Mouse (Mus musculus): Measurements from ENCODE around the gene Mast4. TPM values are rescaled to one million over a fixed set of nuclear protein-coding genes. Genes with fewer than 3 reads are reported as not detected.
A peak's percentile ranks its signal among the peaks of the same experiment; 100 is the strongest.
"Not testable (repeated sequence)": the region's sequence is repeated elsewhere in the genome, so short reads cannot be mapped to it uniquely, and the experiment has no call there.

Mast4 gene
- total RNA-seq, 1 experiment from 2014 or later: 18.8 TPM

DNA sequence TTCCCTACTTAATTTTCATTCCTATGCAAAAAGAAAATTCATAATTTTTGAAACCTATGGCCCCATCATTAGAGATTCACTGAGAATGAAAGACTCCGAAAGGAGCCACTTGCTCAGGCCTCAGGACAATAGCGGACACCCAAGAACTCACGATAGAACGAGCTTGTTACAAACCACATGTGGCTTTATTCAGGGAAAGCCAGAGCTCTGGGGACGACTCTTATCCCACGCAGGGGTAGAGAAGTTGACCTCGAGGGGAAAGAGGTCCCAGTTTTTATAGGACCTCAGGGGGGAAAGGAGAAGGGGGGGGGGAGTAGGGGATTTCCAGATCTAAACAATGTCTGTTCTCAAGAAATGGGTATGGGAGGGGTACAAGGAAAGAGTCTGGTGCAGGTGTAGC is 605.3 kb downstream of the Mast4 start:
- not testable (repeated sequence) for ATAC-seq (replicated peaks in 1 of 2; ENCODE audit: insufficient read depth in 1 of 2, low FRiP score in 2 of 2, low TSS enrichment in 1 of 2, low read depth in 1 of 2, poor library complexity in 2 of 2, severe bottlenecking in 2 of 2)

DNA sequence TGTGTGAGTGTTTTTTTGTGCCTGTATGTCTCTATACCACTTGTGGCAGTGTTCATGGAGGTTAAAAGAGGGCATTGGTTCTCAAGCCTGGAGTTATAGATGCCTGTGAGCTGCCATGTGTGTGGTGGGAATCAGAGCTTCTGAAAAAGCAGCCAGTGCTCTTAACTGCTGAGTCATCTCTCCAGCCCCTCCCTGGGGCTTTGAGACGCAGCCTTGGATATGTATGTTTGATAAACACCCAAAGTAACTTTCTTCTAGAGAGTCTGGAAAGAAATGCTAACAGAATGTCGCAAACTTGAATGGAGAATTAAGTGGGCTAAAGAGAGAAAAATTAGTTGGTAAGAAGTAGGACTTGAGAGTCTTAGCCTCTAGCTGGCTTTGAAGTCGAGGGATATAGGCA is 606.3 kb downstream of the Mast4 start:
- ATAC-seq (replicated peaks in 1 of 2; ENCODE audit: insufficient read depth in 1 of 2, low FRiP score in 2 of 2, low TSS enrichment in 1 of 2, low read depth in 1 of 2, poor library complexity in 2 of 2, severe bottlenecking in 2 of 2): no peak

DNA sequence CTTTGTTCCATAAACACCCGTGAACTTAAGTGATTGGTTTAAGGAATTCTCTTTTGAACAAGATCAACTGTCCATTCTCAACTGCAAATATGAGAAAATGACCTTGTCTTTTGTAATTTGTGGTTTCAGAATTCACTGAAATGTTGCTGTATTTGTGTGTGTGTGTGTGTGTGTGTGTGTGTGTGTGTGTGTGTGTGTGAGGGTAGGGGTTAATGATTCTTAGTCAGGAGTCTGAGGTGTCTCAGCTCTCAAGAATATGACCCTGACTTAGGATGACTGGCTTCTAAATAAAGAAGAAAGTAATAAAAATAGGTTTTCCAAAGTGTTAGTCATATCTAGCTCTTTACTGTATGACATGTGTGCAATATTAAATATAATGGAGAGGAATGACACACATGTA is 607.4 kb downstream of the Mast4 start:
- ATAC-seq (replicated peaks in 1 of 2; ENCODE audit: insufficient read depth in 1 of 2, low FRiP score in 2 of 2, low TSS enrichment in 1 of 2, low read depth in 1 of 2, poor library complexity in 2 of 2, severe bottlenecking in 2 of 2): no peak

DNA sequence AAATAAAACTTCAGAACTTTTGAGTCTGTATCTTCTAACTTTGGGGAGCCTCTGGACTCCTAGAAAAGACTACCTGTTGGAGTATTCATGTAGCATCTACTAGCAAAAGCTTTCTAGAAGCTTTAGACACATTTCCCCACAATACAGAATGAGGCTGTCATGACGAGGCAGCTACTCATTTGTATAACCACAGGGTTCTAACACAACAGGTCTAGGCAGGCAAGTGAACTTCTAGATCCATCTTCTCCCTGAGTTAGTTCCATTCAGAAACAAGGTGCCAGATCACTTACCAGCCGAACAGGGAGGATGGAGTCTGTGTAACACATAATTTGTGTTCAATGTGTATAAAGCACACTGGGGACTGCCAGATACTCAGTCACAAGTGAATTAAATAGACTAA is 608.4 kb downstream of the Mast4 start:
- no peak for ATAC-seq (replicated peaks in 1 of 2; ENCODE audit: insufficient read depth in 1 of 2, low FRiP score in 2 of 2, low TSS enrichment in 1 of 2, low read depth in 1 of 2, poor library complexity in 2 of 2, severe bottlenecking in 2 of 2)

DNA sequence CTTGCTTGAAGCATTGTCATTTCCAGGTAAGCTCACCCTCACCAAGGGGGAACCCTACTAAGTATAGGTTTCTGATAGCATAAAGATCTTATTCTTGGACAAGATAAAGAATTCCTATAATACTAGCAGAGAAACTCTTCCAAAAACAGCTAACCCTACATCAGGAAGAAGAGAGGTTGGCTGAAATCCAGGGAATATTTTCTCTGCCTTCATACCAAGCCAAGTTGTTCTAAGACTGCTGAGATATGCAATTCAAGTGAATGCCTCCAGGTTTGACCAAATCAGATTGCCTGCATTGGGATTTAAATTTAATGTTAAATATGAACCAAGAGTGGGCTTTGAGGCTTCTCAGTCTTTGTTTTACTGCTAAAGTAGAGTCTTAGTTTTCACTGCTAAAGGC is 608.9 kb downstream of the Mast4 start:
- ATAC-seq (replicated peaks in 1 of 2; ENCODE audit: insufficient read depth in 1 of 2, low FRiP score in 2 of 2, low TSS enrichment in 1 of 2, low read depth in 1 of 2, poor library complexity in 2 of 2, severe bottlenecking in 2 of 2): no peak

DNA sequence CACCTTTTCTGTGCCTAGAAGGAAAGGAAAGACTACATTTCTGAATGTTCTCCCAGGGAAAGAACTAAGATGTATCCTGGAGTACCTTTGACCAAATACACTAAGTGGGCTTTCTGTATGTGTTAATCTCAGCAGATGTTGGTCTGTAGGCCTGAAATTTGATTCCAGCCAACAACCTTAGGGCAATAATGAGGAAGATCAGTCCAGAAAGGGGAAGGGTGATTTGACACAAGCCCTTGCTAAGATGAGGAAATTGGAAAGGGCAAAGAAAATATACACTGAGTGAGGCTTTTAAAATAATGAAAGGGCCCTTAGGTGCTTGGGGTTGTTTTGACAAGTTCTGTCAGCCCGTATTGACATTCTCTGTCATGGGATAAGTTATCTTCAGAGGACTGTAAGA is 617.3 kb downstream of the Mast4 start:
- ATAC-seq (replicated peaks in 1 of 2; ENCODE audit: insufficient read depth in 1 of 2, low FRiP score in 2 of 2, low TSS enrichment in 1 of 2, low read depth in 1 of 2, poor library complexity in 2 of 2, severe bottlenecking in 2 of 2): no peak; a peak in 1 of 4 replicates

DNA sequence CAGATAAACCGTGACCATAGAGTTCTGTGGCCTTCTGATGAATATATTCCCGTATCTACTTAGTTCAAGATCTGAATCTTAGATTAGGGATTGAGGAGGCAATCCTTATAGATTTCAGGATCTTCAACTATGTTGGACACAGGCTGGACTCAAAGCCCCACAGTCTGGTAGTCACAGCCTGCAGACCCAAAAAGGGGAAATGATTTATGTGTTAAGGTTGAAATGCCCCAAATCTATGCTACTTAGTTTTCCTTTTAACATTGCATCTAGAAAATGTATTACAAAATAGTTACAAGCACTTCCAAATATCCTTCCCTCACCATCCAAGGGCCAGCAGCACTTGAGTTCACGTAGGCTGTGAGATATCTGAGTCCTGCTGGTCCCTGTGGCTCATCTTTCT is 633.6 kb downstream of the Mast4 start:
- 0 out of 4 replicates have a peak, but pooled peaks of 1 of the 2 experiments have one; percentile 18 for ATAC-seq (replicated peaks in 1 of 2; ENCODE audit: insufficient read depth in 1 of 2, low FRiP score in 2 of 2, low TSS enrichment in 1 of 2, low read depth in 1 of 2, poor library complexity in 2 of 2, severe bottlenecking in 2 of 2)

DNA sequence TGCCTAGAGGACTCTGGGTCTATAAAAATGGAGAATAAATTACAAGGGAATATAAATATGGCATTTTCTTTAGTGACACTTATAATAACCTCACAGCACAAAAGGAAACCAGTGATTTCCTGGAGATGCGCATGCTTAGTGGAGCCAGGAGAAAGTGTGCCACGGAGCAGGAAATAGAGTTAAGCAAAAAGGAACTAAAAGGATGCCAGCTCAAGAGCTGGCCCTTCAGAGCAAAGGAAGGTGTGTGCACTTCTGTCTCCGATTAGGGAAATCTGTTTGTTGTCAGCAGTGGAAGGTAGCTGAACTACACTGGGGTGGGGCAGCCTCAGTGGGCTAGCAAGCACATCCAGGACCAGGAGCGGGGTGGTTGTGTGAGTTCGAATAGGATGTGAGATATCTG is 634.1 kb downstream of the Mast4 start:
- peak; percentile 47 to 72 for ATAC-seq (replicated peaks in 1 of 2; ENCODE audit: insufficient read depth in 1 of 2, low FRiP score in 2 of 2, low TSS enrichment in 1 of 2, low read depth in 1 of 2, poor library complexity in 2 of 2, severe bottlenecking in 2 of 2)

DNA sequence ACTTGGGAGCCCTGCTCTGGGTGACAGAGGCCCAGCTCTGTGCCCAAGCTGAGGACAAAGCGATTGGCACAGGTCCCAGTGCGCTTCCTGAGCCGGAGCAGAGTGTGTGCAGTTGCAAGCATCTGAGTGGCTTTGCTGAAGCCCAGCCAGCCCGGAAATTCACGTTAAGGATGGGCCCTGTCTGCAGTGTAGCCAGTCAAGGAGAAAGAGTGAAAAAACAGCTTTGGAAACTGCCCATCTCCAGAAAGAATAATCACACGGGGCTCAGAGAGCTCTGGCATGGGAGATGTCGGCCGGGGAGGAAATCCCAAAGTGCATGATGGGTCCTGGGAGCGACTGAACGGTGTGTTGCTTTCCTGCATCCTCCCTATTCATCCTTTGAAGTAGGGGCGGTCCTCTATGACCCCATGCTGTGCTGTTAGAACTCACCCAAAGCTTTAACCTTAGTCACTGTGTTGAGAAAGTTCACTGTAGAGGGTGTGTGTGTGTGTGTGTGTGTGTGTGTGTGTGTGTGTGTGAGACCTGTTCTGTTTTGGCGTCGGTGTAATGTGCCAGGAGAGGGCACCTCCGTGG is 635.5 kb downstream of the Mast4 start:
- peak; percentile 47 to 54; a peak in 3 of 4 replicates for ATAC-seq (replicated peaks in 1 of 2; ENCODE audit: insufficient read depth in 1 of 2, low FRiP score in 2 of 2, low TSS enrichment in 1 of 2, low read depth in 1 of 2, poor library complexity in 2 of 2, severe bottlenecking in 2 of 2)

DNA sequence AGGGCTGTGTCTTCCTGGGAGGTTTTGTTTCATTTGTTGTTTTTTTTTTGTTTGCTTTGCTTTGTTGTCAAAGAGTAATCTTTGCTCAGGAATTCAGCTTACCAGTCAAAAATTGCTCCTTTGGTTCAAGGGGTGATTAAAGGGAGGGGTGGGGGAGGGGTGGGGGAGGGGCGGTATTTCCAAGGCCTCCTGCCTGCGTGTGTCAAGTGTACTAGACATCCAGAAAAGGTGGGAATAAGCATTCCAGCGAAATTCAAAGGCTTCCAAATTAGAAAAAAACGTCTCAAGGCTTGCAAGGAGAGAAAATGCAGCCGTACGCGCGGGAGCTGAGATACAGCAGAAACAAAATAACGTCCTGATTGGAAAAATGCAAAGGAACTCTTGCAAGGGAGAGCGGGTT is 636.0 kb downstream of the Mast4 start:
- ATAC-seq (replicated peaks in 1 of 2; ENCODE audit: insufficient read depth in 1 of 2, low FRiP score in 2 of 2, low TSS enrichment in 1 of 2, low read depth in 1 of 2, poor library complexity in 2 of 2, severe bottlenecking in 2 of 2): no peak

DNA sequence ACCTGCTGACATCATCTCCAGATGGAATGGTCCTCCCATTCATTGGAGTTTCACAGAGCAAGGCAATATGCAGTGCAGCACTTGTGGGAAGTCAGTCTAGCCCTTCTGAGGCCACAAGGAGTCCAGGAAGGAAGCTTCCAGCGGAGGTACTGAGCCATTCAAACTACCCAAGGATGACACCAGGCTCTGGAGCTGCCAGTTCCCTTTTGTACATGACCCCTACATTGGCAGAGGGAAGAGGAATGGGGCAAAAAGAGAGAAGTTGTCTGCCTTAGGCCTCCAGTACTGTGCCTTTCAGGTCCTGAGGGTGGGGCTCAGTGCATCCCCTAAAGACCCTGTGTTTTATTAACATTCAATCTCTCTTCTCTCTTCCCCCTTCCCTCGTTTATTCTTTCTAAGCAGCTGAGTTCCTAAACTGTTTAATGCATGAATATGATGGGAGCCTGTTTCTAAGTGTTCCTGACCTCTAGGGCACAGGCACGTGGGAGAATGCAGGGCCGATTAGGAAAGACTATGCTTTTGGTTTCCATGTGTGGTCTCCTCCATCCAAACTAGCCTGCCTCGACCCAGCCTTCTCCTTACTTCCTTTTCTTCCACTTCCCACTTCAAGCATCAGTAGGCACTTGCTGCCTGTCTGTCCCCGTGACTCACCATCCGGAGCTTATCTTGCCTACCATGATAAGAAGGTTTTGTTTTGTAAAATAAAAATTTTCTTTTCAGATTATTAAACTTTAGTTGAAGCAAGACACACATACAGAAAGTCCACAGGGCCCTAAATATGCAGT is 639.0 kb downstream of the Mast4 start:
- ATAC-seq (replicated peaks in 1 of 2; ENCODE audit: insufficient read depth in 1 of 2, low FRiP score in 2 of 2, low TSS enrichment in 1 of 2, low read depth in 1 of 2, poor library complexity in 2 of 2, severe bottlenecking in 2 of 2): peak; percentile 24 to 50; a peak in 2 of 4 replicates

DNA sequence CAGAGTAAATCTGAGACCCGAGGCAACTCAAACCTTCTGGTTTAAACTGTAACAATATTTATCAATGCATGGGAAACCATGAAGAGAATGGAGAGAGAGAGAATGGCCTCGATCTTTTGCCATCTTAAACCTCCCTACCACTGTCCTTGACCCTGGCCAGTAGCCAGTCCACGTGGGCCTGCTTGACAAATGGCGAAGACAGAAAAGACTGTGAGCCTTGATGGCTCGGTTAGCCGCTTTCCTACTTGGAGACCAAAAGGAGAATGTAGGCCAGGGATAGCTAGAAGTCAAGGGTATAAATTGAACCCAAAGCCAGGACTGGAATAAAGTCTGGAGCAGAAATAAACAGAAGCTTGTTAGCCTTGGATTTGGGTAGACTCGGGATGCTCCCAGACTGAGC is 640.1 kb downstream of the Mast4 start:
- ATAC-seq (replicated peaks in 1 of 2; ENCODE audit: insufficient read depth in 1 of 2, low FRiP score in 2 of 2, low TSS enrichment in 1 of 2, low read depth in 1 of 2, poor library complexity in 2 of 2, severe bottlenecking in 2 of 2): no peak

DNA sequence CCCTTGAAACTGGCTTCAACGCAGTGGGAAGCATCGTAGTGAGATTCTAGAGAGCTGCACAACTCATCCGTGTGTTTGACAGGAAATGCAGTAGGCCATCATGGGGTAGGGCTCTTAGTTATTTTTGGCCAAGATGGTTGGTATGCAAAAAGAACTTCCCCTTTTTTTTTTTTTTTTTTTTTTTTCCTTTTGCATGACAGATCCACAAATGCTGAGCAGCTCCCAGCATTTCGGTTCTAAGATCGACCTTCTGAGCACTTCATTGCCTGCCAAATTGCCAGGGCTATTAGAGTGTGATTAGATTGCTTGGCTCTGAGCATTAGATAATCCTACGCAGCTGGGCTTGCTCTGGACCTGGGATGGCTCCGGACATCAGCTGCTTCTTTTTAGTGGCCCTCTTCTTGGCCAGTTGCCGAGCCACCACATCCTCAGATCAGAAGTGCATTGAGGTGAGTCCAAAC is 640.9 kb downstream of the Mast4 start, which contains the start of gene Cd180:
Gene Cd180 (plus strand): TSS at position 218 of the 461 bp plus-strand sequence.
- peak; percentile 51 to 63 for ATAC-seq (replicated peaks in 1 of 2; ENCODE audit: insufficient read depth in 1 of 2, low FRiP score in 2 of 2, low TSS enrichment in 1 of 2, low read depth in 1 of 2, poor library complexity in 2 of 2, severe bottlenecking in 2 of 2)

DNA sequence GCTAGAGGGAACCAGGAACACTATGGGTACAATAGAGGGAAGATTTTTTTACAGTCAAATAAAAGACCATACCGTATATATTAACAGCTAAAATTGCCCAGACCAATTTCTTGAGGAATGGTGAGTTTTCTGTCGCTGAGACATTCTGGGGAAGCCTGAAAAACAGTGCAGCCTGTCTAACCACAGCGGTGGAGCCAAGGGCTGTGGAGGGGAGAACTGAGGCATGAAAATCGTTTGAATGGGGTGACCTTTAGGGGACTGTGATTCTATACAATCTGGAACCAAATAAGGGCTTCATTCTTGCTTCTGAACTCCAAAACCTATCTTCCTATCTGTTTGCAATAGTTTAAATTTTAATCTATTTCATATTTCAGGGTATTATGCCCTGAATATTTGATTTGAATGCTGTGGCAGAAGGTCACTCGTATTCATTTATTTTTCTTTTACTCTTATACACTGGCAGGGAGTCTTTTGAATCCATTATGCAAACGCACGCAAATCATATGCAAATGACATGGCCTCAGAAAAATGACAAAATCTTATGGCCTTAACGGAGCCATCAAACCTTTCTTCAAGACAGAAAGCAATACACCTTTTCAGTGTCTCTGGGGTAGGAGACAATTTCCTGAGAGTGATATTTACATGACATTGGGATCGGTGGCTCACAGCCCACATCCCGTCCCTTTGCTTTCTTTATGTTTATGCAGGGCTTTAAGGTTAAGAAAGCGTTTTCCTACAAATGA is 642.7 kb downstream of the Mast4 start:
- ATAC-seq (replicated peaks in 1 of 2; ENCODE audit: insufficient read depth in 1 of 2, low FRiP score in 2 of 2, low TSS enrichment in 1 of 2, low read depth in 1 of 2, poor library complexity in 2 of 2, severe bottlenecking in 2 of 2): no peak

DNA sequence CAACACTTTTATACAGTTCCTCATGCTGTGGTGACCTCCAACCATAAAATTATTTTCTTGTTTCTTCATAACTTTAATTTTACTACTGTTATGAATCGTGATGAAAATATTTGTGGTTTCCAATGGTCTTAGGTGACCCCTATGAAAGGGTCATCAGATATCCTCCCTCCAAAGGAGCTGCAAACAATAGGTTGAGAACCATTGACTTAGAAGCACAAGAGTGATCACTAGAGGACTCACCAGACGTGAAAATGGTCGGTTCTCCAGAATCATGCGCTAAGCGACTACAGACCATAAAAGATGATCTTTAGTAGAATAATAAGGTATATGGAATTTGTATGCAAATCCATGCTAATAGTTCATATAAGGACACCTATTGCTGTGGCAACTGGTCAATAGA is 644.1 kb downstream of the Mast4 start:
- no peak for ATAC-seq (replicated peaks in 1 of 2; ENCODE audit: insufficient read depth in 1 of 2, low FRiP score in 2 of 2, low TSS enrichment in 1 of 2, low read depth in 1 of 2, poor library complexity in 2 of 2, severe bottlenecking in 2 of 2)

DNA sequence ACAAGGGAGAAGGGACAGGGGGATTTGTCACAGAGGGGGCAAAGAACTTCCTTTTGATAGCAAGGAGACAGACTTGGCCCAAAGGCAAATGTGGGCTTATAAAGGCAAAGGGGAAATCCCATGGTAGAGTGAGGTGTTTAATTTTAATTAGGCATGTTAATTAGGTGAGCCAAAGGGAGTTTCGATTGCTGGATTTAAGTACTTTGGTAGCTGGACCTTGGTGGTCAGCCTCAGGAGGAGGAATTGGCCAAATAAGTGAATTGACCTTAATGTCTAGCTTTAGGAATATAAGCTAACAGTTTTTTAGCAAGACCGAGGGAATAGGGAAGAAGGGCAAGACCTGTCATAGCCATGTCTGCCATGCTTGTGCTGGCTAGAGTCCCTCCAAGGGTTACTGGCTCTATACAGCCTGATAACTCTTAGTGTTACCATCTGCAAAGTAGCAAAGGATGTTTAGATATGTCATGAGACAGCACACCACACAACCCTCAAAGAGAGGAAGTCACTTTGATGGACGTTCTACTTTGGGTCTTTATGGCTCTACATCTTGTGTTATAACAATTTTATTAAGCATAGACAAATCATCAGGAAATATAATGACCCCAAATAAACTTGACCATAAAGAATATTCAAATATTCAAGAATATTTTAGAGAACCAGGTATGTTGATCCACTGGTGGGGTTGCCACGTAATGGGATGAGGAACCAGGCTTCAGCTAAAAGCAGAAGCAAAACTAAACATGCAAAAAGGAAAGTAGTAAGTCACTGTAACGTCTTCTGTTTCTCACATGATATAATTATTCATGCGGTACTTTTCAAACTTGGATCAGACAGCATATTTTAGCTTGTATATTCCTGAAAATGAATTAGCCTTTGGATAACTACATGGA is 644.9 kb downstream of the Mast4 start:
- ATAC-seq (replicated peaks in 1 of 2; ENCODE audit: insufficient read depth in 1 of 2, low FRiP score in 2 of 2, low TSS enrichment in 1 of 2, low read depth in 1 of 2, poor library complexity in 2 of 2, severe bottlenecking in 2 of 2): peak in 1 of 2 experiments; percentile 73; a peak in 2 of 4 replicates

DNA sequence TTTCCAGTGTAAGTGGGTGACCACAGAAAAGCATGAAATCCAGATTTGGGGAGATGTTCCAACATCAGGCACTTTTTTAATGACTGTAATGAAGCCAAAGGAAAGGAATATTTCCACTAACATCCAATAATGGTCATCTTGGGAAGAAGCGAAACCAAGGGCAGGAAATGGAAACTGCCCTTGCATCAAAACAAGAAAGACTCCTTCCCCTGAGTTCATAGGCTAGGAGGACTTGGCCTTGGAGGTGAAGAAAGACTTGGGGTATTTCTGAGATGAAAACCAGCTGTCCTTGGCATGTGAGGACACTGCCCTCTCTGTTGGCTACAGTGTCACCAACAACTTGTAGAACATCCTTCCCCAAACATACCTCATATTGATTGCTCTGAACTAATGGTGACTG is 646.2 kb downstream of the Mast4 start:
- no peak for ATAC-seq (replicated peaks in 1 of 2; ENCODE audit: insufficient read depth in 1 of 2, low FRiP score in 2 of 2, low TSS enrichment in 1 of 2, low read depth in 1 of 2, poor library complexity in 2 of 2, severe bottlenecking in 2 of 2)

Data from hematopoietic stem cell, adult 5-6 weeks (primary cell).